Mouse (Mus musculus) duodenum, adult 2 months (tissue): ENCODE results near the gene E130218I03Rik. TPM values are rescaled to one million over a fixed set of nuclear protein-coding genes. Genes with fewer than 3 reads are reported as not detected.

Source experiments
- polyA plus RNA-seq: library from polyadenylated mRNA; depleted of rRNA; stranded (reverse); fragments of >200 nt; gene quantifications from 2 replicates; pipeline ENCODE4 v1.2.3, GENCODE M21; 2012; ENCODE audit warnings: low replicate concordance; rRNA removed

Gene E130218I03Rik
- not detected in 2 replicates for polyA plus RNA-seq

DNA sequence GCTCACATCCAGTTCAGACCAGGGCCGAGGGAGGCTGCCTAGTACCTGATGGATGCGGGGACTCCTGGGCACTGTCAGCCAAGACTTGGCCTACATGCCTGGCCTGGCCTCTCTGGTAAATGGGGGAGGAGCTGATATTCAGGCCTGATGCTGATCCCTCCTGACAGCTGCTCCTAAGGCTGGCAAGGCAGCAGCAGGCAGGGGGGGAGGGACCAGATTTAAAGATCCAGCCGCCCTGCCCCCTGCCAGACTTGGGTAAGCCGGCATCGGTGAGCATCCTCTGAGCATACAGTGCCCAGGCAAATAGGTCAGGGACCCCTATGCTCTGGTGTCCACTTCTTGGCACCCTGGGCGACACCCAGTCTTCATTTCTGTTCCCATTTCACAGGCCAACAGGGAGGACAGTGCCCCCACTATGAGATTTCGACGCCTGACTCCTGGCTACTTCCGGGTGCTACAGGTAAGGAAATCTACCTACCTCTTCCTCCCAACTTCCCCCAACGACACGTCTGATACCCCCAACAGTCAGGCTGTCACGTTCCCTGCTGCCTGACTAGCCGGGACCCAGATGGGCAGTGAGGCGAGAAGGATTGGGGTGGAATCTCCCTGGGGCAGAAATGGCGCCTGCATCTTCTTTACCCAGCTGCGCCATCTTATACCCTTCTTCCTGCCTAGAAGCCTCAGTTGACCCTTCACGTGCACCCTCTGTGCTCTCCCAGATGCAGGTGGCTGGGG is at the start of gene E130218I03Rik:
TSS of gene E130218I03Rik (plus strand) at position 147 of the 735 bp plus-strand sequence.

GRCm38 (mm10) chr4:134202904-134203303 is 40.6 kb upstream of the E130218I03Rik start, which contains the start of gene Gm7534:
Gene Gm7534 (minus strand): TSS chr4:134203004.

GRCm38 (mm10) chr4:134227194-134227593 is 16.3 kb upstream of the E130218I03Rik start, which contains the start of gene Catsper4:
Gene Catsper4 (minus strand): TSS chr4:134227383.

DNA sequence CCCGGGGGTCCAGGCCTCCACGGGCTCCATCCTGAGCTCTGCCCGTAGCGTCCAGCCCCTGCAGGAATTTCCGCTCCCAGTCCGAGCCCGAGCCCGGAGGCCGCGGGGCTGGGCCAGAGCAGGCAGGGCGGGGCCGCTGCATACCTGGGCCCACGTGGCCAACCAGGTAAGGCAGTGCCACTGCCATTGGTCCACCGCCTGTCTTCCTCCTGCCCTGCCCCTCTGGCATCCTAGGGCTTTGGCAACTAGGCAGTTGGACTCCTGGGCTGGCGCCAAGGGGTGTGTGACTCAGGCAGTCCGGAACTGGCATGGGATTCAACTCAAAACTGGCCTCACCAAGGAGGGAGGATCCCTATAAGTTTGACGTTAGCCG is 5.2 kb upstream of the E130218I03Rik start, which contains the start of gene Cnksr1:
TSS of gene Cnksr1 (minus strand) at position 121 of the 373 bp plus-strand sequence.

GRCm38 (mm10) chr4:134245148-134245843 is 1.8 kb downstream of the E130218I03Rik start, which contains the start of gene Zfp593:
Gene Zfp593 (minus strand): TSS chr4:134245592.

GRCm38 (mm10) chr4:134246719-134247258 is 3.3 kb downstream of the E130218I03Rik start, which contains the start of gene Gm30191:
Gene Gm30191 (plus strand): TSS chr4:134246935.

GRCm38 (mm10) chr4:134253722-134254324 is 10.4 kb downstream of the E130218I03Rik start, which contains the start of gene Grrp1:
Gene Grrp1 (minus strand): TSS chr4:134254106.

DNA sequence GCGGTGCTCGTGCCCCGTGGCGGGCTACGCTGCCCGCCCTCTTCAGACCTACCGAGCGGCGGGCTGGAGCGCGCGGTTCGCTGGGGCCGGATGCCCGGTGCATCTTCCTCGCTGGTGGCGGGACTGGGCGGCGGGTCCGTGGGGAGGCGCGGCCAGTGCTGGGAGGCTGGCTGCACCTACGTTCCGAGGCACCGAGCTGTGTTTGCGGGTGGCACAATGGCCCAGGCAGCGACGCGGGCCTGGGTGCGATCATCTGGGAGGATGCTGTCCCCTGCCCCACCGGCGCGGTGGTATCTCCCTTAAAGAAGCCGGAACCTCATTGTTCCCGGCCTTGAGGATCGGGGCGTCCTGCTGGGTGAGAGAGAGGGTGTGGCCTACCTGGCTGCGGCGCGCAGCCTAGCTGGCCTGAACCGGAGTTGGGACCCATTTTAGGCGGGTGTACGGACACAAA is 44.1 kb downstream of the E130218I03Rik start, which contains the start of gene Pdik1l:
TSS of gene Pdik1l (minus strand) at position 321 of the 451 bp plus-strand sequence.

Other genes starting within 250 kb of the E130218I03Rik start
- gene Dhdds, start 242.7 kb upstream of the E130218I03Rik start, polyA plus RNA-seq = 12.7 and 13.7 TPM in 2 replicates
- gene Lin28a, start 224.8 kb upstream of the E130218I03Rik start, polyA plus RNA-seq = not detected in 2 replicates
- gene Zfp683, start 189.8 kb upstream of the E130218I03Rik start, polyA plus RNA-seq = 0.36 and 0.60 TPM in 2 replicates
- gene Crybg2, start 182.8 kb upstream of the E130218I03Rik start, polyA plus RNA-seq = 40.9 and 73.8 TPM in 2 replicates
- gene Cd52, start 148.6 kb upstream of the E130218I03Rik start, polyA plus RNA-seq = 25.1 and 27.9 TPM in 2 replicates
- 3.1 and 8.2 TPM in 2 replicates for gene Ubxn11, start 141.1 kb upstream of the E130218I03Rik start, polyA plus RNA-seq
- gene Sh3bgrl3, start 114.9 kb upstream of the E130218I03Rik start, polyA plus RNA-seq = 516 and 587 TPM in 2 replicates
- gene Cep85, start 56.5 kb upstream of the E130218I03Rik start, polyA plus RNA-seq = 16.8 and 19.5 TPM in 2 replicates
- gene Gm7534, start 40.7 kb upstream of the E130218I03Rik start, polyA plus RNA-seq = not detected in 2 replicates
- gene Catsper4, start 16.3 kb upstream of the E130218I03Rik start, polyA plus RNA-seq = 0.39 and 0.69 TPM in 2 replicates
- gene Cnksr1, start 5.3 kb upstream of the E130218I03Rik start, polyA plus RNA-seq = 19.5 and 29.0 TPM in 2 replicates
- gene Zfp593, start 1.9 kb downstream of the E130218I03Rik start, polyA plus RNA-seq = 7.0 TPM in 2 replicates
- not detected in 2 replicates for gene Gm30191, start 3.3 kb downstream of the E130218I03Rik start, polyA plus RNA-seq
- gene Grrp1, start 10.4 kb downstream of the E130218I03Rik start, polyA plus RNA-seq = 10.0 and 24.9 TPM in 2 replicates
- 1.0 and 1.3 TPM in 2 replicates for gene Pdik1l, start 44.2 kb downstream of the E130218I03Rik start, polyA plus RNA-seq
- gene Trim63, start 71.5 kb downstream of the E130218I03Rik start, polyA plus RNA-seq = 0.14 and 0.34 TPM in 2 replicates
- 25.2 and 83.4 TPM in 2 replicates for gene Slc30a2, start 99.5 kb downstream of the E130218I03Rik start, polyA plus RNA-seq
- gene Extl1, start 140.2 kb downstream of the E130218I03Rik start, polyA plus RNA-seq = 0.88 and 2.1 TPM in 2 replicates
- gene Pafah2, start 152.7 kb downstream of the E130218I03Rik start, polyA plus RNA-seq = 30.2 and 36.9 TPM in 2 replicates
- gene Stmn1, start 224.7 kb downstream of the E130218I03Rik start, polyA plus RNA-seq = 7.6 and 10.1 TPM in 2 replicates